Mouse (Mus musculus): ENCODE measurements around the gene Syna. TPM values are rescaled to one million over a fixed set of nuclear protein-coding genes. Genes with fewer than 3 reads are reported as not detected.

Syna gene
- polyA plus RNA-seq (2015; fragmentation: Nextera tagmentation; extraction: Ambion mirVana) = 0.10 TPM in 1 of 2 replicates, not detected in the other

DNA sequence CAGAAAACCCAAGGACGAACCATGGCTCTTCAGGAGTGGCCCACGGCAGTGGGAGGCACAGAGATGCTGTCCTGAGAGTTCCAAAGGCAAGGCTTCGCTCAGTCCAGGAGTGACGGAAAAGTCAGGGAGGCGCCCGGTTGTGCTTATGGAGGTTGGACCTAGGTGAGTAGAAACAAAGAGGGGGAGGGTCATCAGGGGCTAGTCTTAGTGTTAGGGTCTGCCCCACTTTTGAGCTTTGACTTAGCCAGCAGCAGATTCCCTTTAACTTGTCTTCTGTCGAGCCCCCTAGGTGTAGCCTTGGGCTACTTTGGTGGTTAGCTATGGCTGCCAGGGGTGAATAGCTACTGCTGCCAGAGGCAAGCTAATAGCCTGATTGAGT lies at the start of gene Syna:
Syna (minus strand) TSS at position 101 of the 379 bp plus-strand sequence.
- no peak for ATAC-seq (ENCODE audit: insufficient read depth, low FRiP score)
- 82% methylated on average over 7 of the region's 7 CpGs for WGBS

DNA sequence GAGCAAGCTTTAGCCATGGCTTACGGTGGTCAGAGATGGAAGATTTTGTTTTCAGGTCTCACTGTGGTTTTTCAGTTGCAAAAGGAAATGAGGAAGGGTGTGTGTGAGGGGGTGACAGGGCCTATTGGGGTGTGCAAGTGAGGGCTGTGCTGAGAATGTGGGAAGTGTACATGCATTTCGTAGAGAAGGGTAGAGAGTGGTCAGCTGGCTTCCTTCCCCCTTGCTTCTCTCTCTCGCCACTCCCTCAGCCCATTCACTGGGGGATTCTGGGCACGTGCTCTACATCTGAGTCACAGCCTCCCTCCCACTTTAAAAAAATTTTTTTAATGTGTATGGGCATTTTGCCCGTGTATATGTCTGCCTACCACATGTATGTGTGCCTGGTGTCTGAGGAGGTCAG lies 47.1 kb upstream of the Syna start:
- Histone ChIP-seq H3K36me3 (ENCODE audit: control insufficient read depth, insufficient read depth, low read length) (no peaks in the 10 kb centered on the region), H3K27ac (ENCODE audit: low read length) (no peak overlapping the region), H3K4me3 (replicated peaks; ENCODE audit: low read length) (no peak overlapping the region), H3K4me2 (ENCODE audit: low read depth, low read length) (0 out of 2 replicates have a peak overlapping the region, but pooled peaks have one; percentile 3), H3K4me1 (ENCODE audit: control insufficient read depth, insufficient read depth, low read length) (no peaks in the 10 kb centered on the region), H3K9ac (ENCODE audit: low read length) (no peak overlapping the region), H3K9me3 (replicated peaks; ENCODE audit: control insufficient read depth, low read length) (no peaks in the 10 kb centered on the region), H3K27me3 (ENCODE audit: control insufficient read depth, insufficient read depth, low read length) (no peaks in the 10 kb centered on the region)
- WGBS = 51% methylated on average over 5 of the region's 5 CpGs
- ATAC-seq (ENCODE audit: insufficient read depth, low FRiP score) = 0 out of 2 replicates have a peak, but pooled peaks have one; percentile 44

More for the DNA sequence above, at the start of gene Syna:
- no peak within 1 kb of the TSS for H3K9ac ChIP-seq (ENCODE audit: low read length)
- H3K27ac ChIP-seq (ENCODE audit: low read length) = no peak within 1 kb of the TSS
- no peaks in the 10 kb centered on the region for H3K36me3 ChIP-seq (ENCODE audit: control insufficient read depth, insufficient read depth, low read length)
- no peaks in the 10 kb centered on the region for H3K4me1 ChIP-seq (ENCODE audit: control insufficient read depth, insufficient read depth, low read length)
- no peak within 1 kb of the TSS for H3K4me3 ChIP-seq (replicated peaks; ENCODE audit: low read length)
- no peak within 1 kb of the TSS for H3K4me2 ChIP-seq (ENCODE audit: low read depth, low read length)
- H3K27me3 ChIP-seq (ENCODE audit: control insufficient read depth, insufficient read depth, low read length) = no peaks in the 10 kb centered on the region
- H3K9me3 ChIP-seq (replicated peaks; ENCODE audit: control insufficient read depth, low read length) = no peaks in the 10 kb centered on the region

DNA sequence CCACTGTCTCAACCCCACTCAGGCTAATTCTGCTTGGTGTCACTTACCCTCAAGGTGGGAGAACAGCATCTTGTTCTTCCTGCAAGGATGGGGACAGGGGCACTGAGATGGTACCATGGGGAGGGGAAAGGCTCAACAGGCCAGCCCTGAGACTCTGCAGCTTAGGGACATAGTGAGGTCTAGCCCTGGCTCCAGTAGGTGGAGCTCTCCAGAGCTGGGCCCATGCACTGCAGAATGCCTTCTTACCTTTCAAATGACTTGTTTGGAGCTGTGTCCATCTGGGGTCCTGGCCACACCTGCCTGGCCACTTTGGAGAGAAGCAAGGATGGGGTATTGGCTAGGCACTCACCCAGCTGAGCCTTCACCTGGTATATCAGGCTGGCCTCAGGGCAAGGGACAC lies 46.3 kb upstream of the Syna start:
- Histone ChIP-seq H3K4me3 (replicated peaks; ENCODE audit: low read length) (no peak overlapping the region), H3K4me2 (ENCODE audit: low read depth, low read length) (no peak overlapping the region), H3K36me3 (ENCODE audit: control insufficient read depth, insufficient read depth, low read length) (no peaks in the 10 kb centered on the region), H3K4me1 (ENCODE audit: control insufficient read depth, insufficient read depth, low read length) (no peaks in the 10 kb centered on the region), H3K27me3 (ENCODE audit: control insufficient read depth, insufficient read depth, low read length) (no peaks in the 10 kb centered on the region), H3K9me3 (replicated peaks; ENCODE audit: control insufficient read depth, low read length) (no peaks in the 10 kb centered on the region), H3K27ac (ENCODE audit: low read length) (no peak overlapping the region), H3K9ac (ENCODE audit: low read length) (no peak overlapping the region)
- ATAC-seq (ENCODE audit: insufficient read depth, low FRiP score) = no peak

GRCm38 (mm10) chr5:134604376-134604775 lies 44.4 kb upstream of the Syna start:
- no peaks in the 10 kb centered on the region for H3K27me3 ChIP-seq (ENCODE audit: control insufficient read depth, insufficient read depth, low read length)
- ATAC-seq (ENCODE audit: insufficient read depth, low FRiP score) = no peak
- H3K4me2 ChIP-seq (ENCODE audit: low read depth, low read length) = no peak overlapping the region
- H3K4me1 ChIP-seq (ENCODE audit: control insufficient read depth, insufficient read depth, low read length) = no peaks in the 10 kb centered on the region
- H3K9me3 ChIP-seq (replicated peaks; ENCODE audit: control insufficient read depth, low read length) = no peaks in the 10 kb centered on the region
- 83% methylated on average over 11 of the region's 11 CpGs for WGBS
- no peak overlapping the region for H3K27ac ChIP-seq (ENCODE audit: low read length)
- no peaks in the 10 kb centered on the region for H3K36me3 ChIP-seq (ENCODE audit: control insufficient read depth, insufficient read depth, low read length)
- H3K9ac ChIP-seq (ENCODE audit: low read length) = no peak overlapping the region
- H3K4me3 ChIP-seq (replicated peaks; ENCODE audit: low read length) = no peak overlapping the region

- peaks cover 21% of the 10 kb centered on the region; the same call in 1 of the 2 replicates for H3K36me3 ChIP-seq (ENCODE audit: control insufficient read depth, insufficient read depth, low read length)
- no peaks in the 10 kb centered on the region for H3K9me3 ChIP-seq (replicated peaks; ENCODE audit: control insufficient read depth, low read length)
- 77% methylated on average over 10 of the region's 10 CpGs for WGBS
These were observed 37.7 kb upstream of the Syna start for GRCm38 (mm10) chr5:134597711-134598110.

DNA sequence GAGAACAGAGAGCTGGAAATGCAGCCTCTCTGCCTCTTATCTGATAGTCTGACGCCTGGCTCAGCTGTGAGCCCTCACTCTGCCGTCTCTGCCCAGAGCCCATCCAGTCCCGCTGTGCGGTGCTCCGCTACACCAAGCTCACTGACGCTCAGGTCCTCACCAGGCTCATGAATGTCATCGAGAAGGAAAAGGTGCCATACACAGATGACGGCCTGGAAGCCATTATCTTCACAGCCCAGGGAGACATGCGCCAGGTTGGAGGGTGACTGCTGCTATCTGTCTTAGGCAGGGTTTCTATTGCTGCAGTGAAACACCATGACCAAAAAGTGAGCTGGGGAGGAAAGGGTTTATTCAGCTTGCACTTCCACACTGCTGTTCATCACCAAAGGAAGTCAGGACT lies 33.1 kb upstream of the Syna start:
- Histone ChIP-seq H3K9ac (ENCODE audit: low read length) (no peak overlapping the region), H3K4me2 (ENCODE audit: low read depth, low read length) (no peak overlapping the region), H3K36me3 (ENCODE audit: control insufficient read depth, insufficient read depth, low read length) (peaks cover 28% of the 10 kb centered on the region), H3K4me3 (replicated peaks; ENCODE audit: low read length) (no peak overlapping the region), H3K27ac (ENCODE audit: low read length) (no peak overlapping the region), H3K4me1 (ENCODE audit: control insufficient read depth, insufficient read depth, low read length) (no peaks in the 10 kb centered on the region), H3K27me3 (ENCODE audit: control insufficient read depth, insufficient read depth, low read length) (no peaks in the 10 kb centered on the region), H3K9me3 (replicated peaks; ENCODE audit: control insufficient read depth, low read length) (no peaks in the 10 kb centered on the region)
- no peak for ATAC-seq (ENCODE audit: insufficient read depth, low FRiP score)
- WGBS = 82% methylated on average over 9 of the region's 9 CpGs

More at GRCm38 (mm10) chr5:134597711-134598110, 37.7 kb upstream of the Syna start:
- H3K27me3 ChIP-seq (ENCODE audit: control insufficient read depth, insufficient read depth, low read length) = no peaks in the 10 kb centered on the region
- H3K9ac ChIP-seq (ENCODE audit: low read length) = no peak overlapping the region
- H3K4me2 ChIP-seq (ENCODE audit: low read depth, low read length) = no peak overlapping the region
- no peak for ATAC-seq (ENCODE audit: insufficient read depth, low FRiP score)
- H3K4me1 ChIP-seq (ENCODE audit: control insufficient read depth, insufficient read depth, low read length) = no peaks in the 10 kb centered on the region
- H3K27ac ChIP-seq (ENCODE audit: low read length) = no peak overlapping the region
- H3K4me3 ChIP-seq (replicated peaks; ENCODE audit: low read length) = no peak overlapping the region

DNA sequence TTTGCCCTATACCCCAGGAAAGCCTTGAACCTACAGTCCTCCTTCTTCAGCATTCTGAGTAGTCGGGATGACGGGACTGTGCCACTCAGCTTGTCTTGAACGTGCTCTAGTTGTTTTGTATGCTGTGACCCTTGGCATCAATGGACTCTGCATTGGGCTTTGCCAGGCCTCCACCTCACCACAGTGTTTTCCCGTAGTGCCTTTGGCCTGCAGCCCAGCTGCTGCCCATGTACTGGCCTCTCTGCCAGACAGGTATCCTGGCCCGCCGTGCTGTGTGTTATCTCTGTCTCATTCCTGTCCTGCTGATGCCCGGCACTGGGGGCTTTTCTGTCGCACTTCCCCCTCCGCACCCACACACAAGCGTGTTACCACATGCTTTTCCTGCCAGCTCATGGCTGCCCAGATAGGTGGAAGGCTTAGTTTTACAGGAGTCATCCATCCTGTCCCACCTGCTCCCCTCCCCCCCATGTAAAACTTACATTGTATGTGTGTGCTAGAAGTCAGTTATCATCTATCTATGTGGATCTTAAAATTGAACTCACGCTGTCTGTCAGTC lies 32.1 kb upstream of the Syna start:
- no peak overlapping the region for H3K27ac ChIP-seq (ENCODE audit: low read length)
- no peak for ATAC-seq (ENCODE audit: insufficient read depth, low FRiP score)
- H3K4me1 ChIP-seq (ENCODE audit: control insufficient read depth, insufficient read depth, low read length) = no peaks in the 10 kb centered on the region
- 87% methylated on average over 11 of the region's 11 CpGs for WGBS
- no peak overlapping the region for H3K4me3 ChIP-seq (replicated peaks; ENCODE audit: low read length)
- no peak overlapping the region for H3K4me2 ChIP-seq (ENCODE audit: low read depth, low read length)
- H3K36me3 ChIP-seq (ENCODE audit: control insufficient read depth, insufficient read depth, low read length) = peaks cover 21% of the 10 kb centered on the region
- H3K9ac ChIP-seq (ENCODE audit: low read length) = no peak overlapping the region
- H3K27me3 ChIP-seq (ENCODE audit: control insufficient read depth, insufficient read depth, low read length) = no peaks in the 10 kb centered on the region
- no peaks in the 10 kb centered on the region for H3K9me3 ChIP-seq (replicated peaks; ENCODE audit: control insufficient read depth, low read length)

DNA sequence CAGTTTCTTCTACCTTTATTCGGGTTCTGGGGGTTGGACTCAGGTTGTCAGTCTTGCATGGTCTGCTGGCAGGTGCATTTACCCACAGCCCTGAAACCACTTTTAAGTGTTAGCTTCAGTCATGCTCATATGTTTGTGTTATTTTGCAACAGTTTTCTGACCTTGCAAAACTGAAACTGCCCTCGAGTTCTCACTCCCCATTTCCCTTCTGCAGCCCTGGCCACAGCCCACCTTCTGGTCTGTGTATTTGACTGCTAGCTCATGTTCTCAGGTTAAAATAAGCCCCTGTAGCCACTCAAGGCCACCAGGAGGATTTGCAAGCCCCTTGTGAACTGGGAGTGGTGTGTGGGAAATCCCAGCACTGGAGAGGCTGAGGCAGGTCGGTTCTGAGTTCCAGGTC lies 29.9 kb upstream of the Syna start:
- no peak overlapping the region for H3K27ac ChIP-seq (ENCODE audit: low read length)
- no peaks in the 10 kb centered on the region for H3K4me1 ChIP-seq (ENCODE audit: control insufficient read depth, insufficient read depth, low read length)
- H3K27me3 ChIP-seq (ENCODE audit: control insufficient read depth, insufficient read depth, low read length) = no peaks in the 10 kb centered on the region
- no peak overlapping the region for H3K4me2 ChIP-seq (ENCODE audit: low read depth, low read length)
- no peak overlapping the region for H3K9ac ChIP-seq (ENCODE audit: low read length)
- no peaks in the 10 kb centered on the region for H3K9me3 ChIP-seq (replicated peaks; ENCODE audit: control insufficient read depth, low read length)
- 82% methylated on average over 3 of the region's 3 CpGs for WGBS
- H3K4me3 ChIP-seq (replicated peaks; ENCODE audit: low read length) = no peak overlapping the region
- no peak for ATAC-seq (ENCODE audit: insufficient read depth, low FRiP score)
- H3K36me3 ChIP-seq (ENCODE audit: control insufficient read depth, insufficient read depth, low read length) = peaks cover 13% of the 10 kb centered on the region; the same call in 1 of the 2 replicates

GRCm38 (mm10) chr5:134584798-134585197 lies 24.8 kb upstream of the Syna start:
- Histone ChIP-seq H3K4me2 (ENCODE audit: low read depth, low read length) (no peak overlapping the region), H3K9ac (ENCODE audit: low read length) (no peak overlapping the region), H3K27ac (ENCODE audit: low read length) (no peak overlapping the region), H3K27me3 (ENCODE audit: control insufficient read depth, insufficient read depth, low read length) (no peaks in the 10 kb centered on the region), H3K4me1 (ENCODE audit: control insufficient read depth, insufficient read depth, low read length) (peaks cover 11% of the 10 kb centered on the region), H3K4me3 (replicated peaks; ENCODE audit: low read length) (no peak overlapping the region), H3K9me3 (replicated peaks; ENCODE audit: control insufficient read depth, low read length) (no peaks in the 10 kb centered on the region), H3K36me3 (ENCODE audit: control insufficient read depth, insufficient read depth, low read length) (no peaks in the 10 kb centered on the region)
- WGBS = 86% methylated on average over 5 of the region's 5 CpGs
- no peak for ATAC-seq (ENCODE audit: insufficient read depth, low FRiP score)

Data from stomach, embryonic 16.5 days (tissue).